Mouse (Mus musculus): ENCODE data around the gene Hexim2. TPM values are rescaled to one million over a fixed set of nuclear protein-coding genes. Genes with fewer than 3 reads are reported as not detected.

Hexim2 gene
- 7.9 and 8.8 TPM in 2 replicates for polyA plus RNA-seq (2015; fragmentation: Nextera tagmentation; extraction: Ambion mirVana)

GRCm38 (mm10) chr11:103131701-103132575 lies at the start of gene Hexim2:
TSS of gene Hexim2 (plus strand) at chr11:103132429.
- under 1% methylated on average over 39 of the region's 39 CpGs for WGBS

GRCm38 (mm10) chr11:103093306-103093705 lies 38.9 kb upstream of the Hexim2 start:
- 85% methylated on average over 7 of the region's 7 CpGs for WGBS
- no peak overlapping the region for H3K27ac ChIP-seq
- ATAC-seq: no peak

More at GRCm38 (mm10) chr11:103131701-103132575, at the start of gene Hexim2:
- Histone ChIP-seq H3K4me2 (replicated peaks) (peak within 1 kb of the TSS; percentile 67), H3K4me3 (replicated peaks) (peak within 1 kb of the TSS; percentile 75), H3K9me3 (no peaks in the 10 kb centered on the region), H3K27ac (peak within 1 kb of the TSS; percentile 96), H3K9ac (peak within 1 kb of the TSS; percentile 98), H3K4me1 (replicated peaks) (peaks cover 20% of the 10 kb centered on the region), H3K27me3 (replicated peaks) (no peaks in the 10 kb centered on the region), H3K36me3 (no peaks in the 10 kb centered on the region)
- ATAC-seq: peak; percentile 46

GRCm38 (mm10) chr11:103093862-103094833 lies 38.1 kb upstream of the Hexim2 start:
- no peaks in the 10 kb centered on the region for H3K27me3 ChIP-seq (replicated peaks)
- WGBS: 61% methylated on average over 20 of the region's 20 CpGs
- H3K9me3 ChIP-seq: no peaks in the 10 kb centered on the region
- H3K27ac ChIP-seq: 0 out of 2 replicates have a peak overlapping the region, but pooled peaks have one; percentile 14
- H3K36me3 ChIP-seq: no peaks in the 10 kb centered on the region
- no peak overlapping the region for H3K9ac ChIP-seq
- H3K4me2 ChIP-seq (replicated peaks): no peak overlapping the region
- no peak overlapping the region for H3K4me3 ChIP-seq (replicated peaks)
- peaks cover 21% of the 10 kb centered on the region for H3K4me1 ChIP-seq (replicated peaks)
- ATAC-seq: peak; percentile 64

More at GRCm38 (mm10) chr11:103093306-103093705, 38.9 kb upstream of the Hexim2 start:
- Histone ChIP-seq H3K4me3 (replicated peaks) (no peak overlapping the region), H3K4me2 (replicated peaks) (no peak overlapping the region), H3K27me3 (replicated peaks) (no peaks in the 10 kb centered on the region), H3K9me3 (no peaks in the 10 kb centered on the region), H3K4me1 (replicated peaks) (peaks cover 21% of the 10 kb centered on the region), H3K36me3 (no peaks in the 10 kb centered on the region), H3K9ac (no peak overlapping the region)

GRCm38 (mm10) chr11:103095107-103095670 lies 37.0 kb upstream of the Hexim2 start:
- no peaks in the 10 kb centered on the region for H3K27me3 ChIP-seq (replicated peaks)
- H3K9me3 ChIP-seq: no peaks in the 10 kb centered on the region
- peaks cover 21% of the 10 kb centered on the region for H3K4me1 ChIP-seq (replicated peaks)
- H3K4me3 ChIP-seq (replicated peaks): no peak overlapping the region
- H3K4me2 ChIP-seq (replicated peaks): no peak overlapping the region
- no peak overlapping the region for H3K9ac ChIP-seq
- 0 out of 2 replicates have a peak overlapping the region, but pooled peaks have one; percentile 14 for H3K27ac ChIP-seq
- H3K36me3 ChIP-seq: no peaks in the 10 kb centered on the region
- no peak for ATAC-seq
- 70% methylated on average over 9 of the region's 9 CpGs for WGBS

GRCm38 (mm10) chr11:103095801-103096200 lies 36.4 kb upstream of the Hexim2 start:
- Histone ChIP-seq H3K9ac (no peak overlapping the region), H3K27me3 (replicated peaks) (0 out of 2 replicates have a peak, but pooled peaks cover 3% of the 10 kb centered on the region), H3K9me3 (no peaks in the 10 kb centered on the region), H3K36me3 (no peaks in the 10 kb centered on the region), H3K4me3 (replicated peaks) (no peak overlapping the region), H3K27ac (no peak overlapping the region), H3K4me2 (replicated peaks) (no peak overlapping the region), H3K4me1 (replicated peaks) (peaks cover 21% of the 10 kb centered on the region)
- no peak for ATAC-seq
- WGBS: 83% methylated on average over 6 of the region's 6 CpGs

GRCm38 (mm10) chr11:103096979-103097894 lies 35.0 kb upstream of the Hexim2 start:
- H3K4me2 ChIP-seq (replicated peaks): peak overlapping the region; percentile 43
- H3K9me3 ChIP-seq: no peaks in the 10 kb centered on the region
- no peak overlapping the region for H3K4me3 ChIP-seq (replicated peaks)
- peak overlapping the region; percentile 22; the same call in 1 of the 2 replicates for H3K27ac ChIP-seq
- 0 out of 2 replicates have a peak, but pooled peaks have one; percentile 11 for ATAC-seq
- peaks cover 30% of the 10 kb centered on the region for H3K4me1 ChIP-seq (replicated peaks)
- WGBS: 16% methylated on average over 22 of the region's 22 CpGs
- H3K36me3 ChIP-seq: no peaks in the 10 kb centered on the region
- H3K9ac ChIP-seq: no peak overlapping the region
- H3K27me3 ChIP-seq (replicated peaks): peaks cover 9% of the 10 kb centered on the region; the same call in 1 of the 2 replicates

- 77% methylated on average over 11 of the region's 11 CpGs for WGBS
- H3K27me3 ChIP-seq (replicated peaks): peaks cover 9% of the 10 kb centered on the region; the same call in 1 of the 2 replicates
- H3K4me3 ChIP-seq (replicated peaks): no peak overlapping the region
- H3K9ac ChIP-seq: no peak overlapping the region
- no peak overlapping the region for H3K27ac ChIP-seq
- H3K9me3 ChIP-seq: no peaks in the 10 kb centered on the region
- no peaks in the 10 kb centered on the region for H3K36me3 ChIP-seq
- no peak overlapping the region for H3K4me2 ChIP-seq (replicated peaks)
- peaks cover 33% of the 10 kb centered on the region for H3K4me1 ChIP-seq (replicated peaks)
- no peak for ATAC-seq
Observed at GRCm38 (mm10) chr11:103098531-103099190, 33.6 kb upstream of the Hexim2 start.

- Histone ChIP-seq H3K4me1 (replicated peaks) (peaks cover 29% of the 10 kb centered on the region), H3K27ac (no peak overlapping the region), H3K27me3 (replicated peaks) (peaks cover 9% of the 10 kb centered on the region; the same call in 1 of the 2 replicates), H3K36me3 (no peaks in the 10 kb centered on the region), H3K4me3 (replicated peaks) (no peak overlapping the region), H3K4me2 (replicated peaks) (no peak overlapping the region), H3K9ac (no peak overlapping the region), H3K9me3 (no peaks in the 10 kb centered on the region)
- no peak for ATAC-seq
- 67% methylated on average over 12 of the region's 12 CpGs for WGBS
Observed at GRCm38 (mm10) chr11:103099352-103099940, 32.8 kb upstream of the Hexim2 start.

GRCm38 (mm10) chr11:103100361-103100760 lies 31.9 kb upstream of the Hexim2 start:
- Histone ChIP-seq H3K9ac (no peak overlapping the region), H3K27ac (no peak overlapping the region), H3K4me1 (replicated peaks) (peaks cover 36% of the 10 kb centered on the region), H3K27me3 (replicated peaks) (peaks cover 9% of the 10 kb centered on the region; the same call in 1 of the 2 replicates), H3K4me2 (replicated peaks) (no peak overlapping the region), H3K36me3 (no peaks in the 10 kb centered on the region), H3K4me3 (replicated peaks) (no peak overlapping the region), H3K9me3 (no peaks in the 10 kb centered on the region)
- no peak for ATAC-seq
- WGBS: 73% methylated on average over 8 of the region's 8 CpGs

GRCm38 (mm10) chr11:103101481-103101865 lies 30.8 kb upstream of the Hexim2 start, which contains the start of the genes Plcd3 and Acbd4:
TSS of gene Plcd3 (minus strand) at chr11:103101658.
TSS of gene Acbd4 (plus strand) at chr11:103101682.
- peak within 1 kb of the TSS; percentile 61 for H3K9ac ChIP-seq
- H3K27me3 ChIP-seq (replicated peaks): peaks cover 9% of the 10 kb centered on the region; the same call in 1 of the 2 replicates
- 0% methylated on average over 31 of the region's 34 CpGs for WGBS
- H3K9me3 ChIP-seq: no peaks in the 10 kb centered on the region
- no peak within 1 kb of the TSS for H3K27ac ChIP-seq
- no peaks in the 10 kb centered on the region for H3K36me3 ChIP-seq
- peak within 1 kb of the TSS; percentile 95 for H3K4me2 ChIP-seq (replicated peaks)
- H3K4me3 ChIP-seq (replicated peaks): peak within 1 kb of the TSS; percentile 59
- H3K4me1 ChIP-seq (replicated peaks): peaks cover 38% of the 10 kb centered on the region
- ATAC-seq: peak; percentile 52
